Mouse (Mus musculus) G1E (cell line): ENCODE measurements around the gene Alad. TPM values are rescaled to one million over a fixed set of nuclear protein-coding genes. Genes with fewer than 3 reads are reported as not detected.

Source experiments
- ATAC-seq: 2 replicates; pipeline ENCODE4 v1.8.0; 2016; ENCODE audit warnings: mild to moderate bottlenecking; ENCODE audit not compliant: insufficient number of reproducible peaks, poor library complexity, low FRiP score, severe bottlenecking; ENCODE audit errors: extremely low read depth
- DNase-seq: peaks from one replicate; pipeline ENCODE4 v3.0.0; 2012; ENCODE audit warnings: low spot score
- H3K27me3 ChIP-seq: 2 replicates; pipeline ENCODE4 v1.6.1; 2012; ENCODE audit warnings: mild to moderate bottlenecking, low read length, inconsistent platforms; ENCODE audit not compliant: insufficient read depth
- H3K36me3 ChIP-seq: replicated peaks from 2 replicates; pipeline ENCODE3; 2012; ENCODE audit warnings: mild to moderate bottlenecking, inconsistent platforms
- H3K4me1 ChIP-seq: 2 replicates; pipeline ENCODE4 v1.6.1; 2012; ENCODE audit warnings: low read depth, low read length, inconsistent platforms, mixed read lengths; ENCODE audit not compliant: insufficient read depth
- H3K4me3 ChIP-seq: 2 replicates; pipeline ENCODE4 v1.5.1; 2012; ENCODE audit warnings: low read depth, mild to moderate bottlenecking, inconsistent platforms, low read length, moderate library complexity, mixed read lengths
- H3K9me3 ChIP-seq: replicated peaks from 2 replicates; pipeline ENCODE4 v1.6.1; 2012; ENCODE audit warnings: inconsistent platforms
- CTCF ChIP-seq: IDR thresholded peaks from 2 replicates; pipeline ENCODE4 v1.5.1; 2012; ENCODE audit warnings: low read depth, low read length, inconsistent platforms, mixed read lengths
- GATA1 ChIP-seq: IDR thresholded peaks from 2 replicates; pipeline ENCODE4 v1.6.1; 2012; ENCODE audit warnings: borderline replicate concordance, low read length, inconsistent platforms, mixed read lengths
- GATA2 ChIP-seq: IDR thresholded peaks from 2 replicates; pipeline ENCODE4 v1.6.1; 2012; ENCODE audit warnings: low read depth, low read length, inconsistent platforms, borderline replicate concordance
- POLR2AphosphoS5 ChIP-seq: IDR thresholded peaks from 2 replicates; pipeline ENCODE4 v1.6.1; 2012; ENCODE audit warnings: low read depth, low read length, inconsistent platforms; ENCODE audit not compliant: insufficient replicate concordance
- TAL1 ChIP-seq: conservative IDR thresholded peaks from 2 replicates; pipeline ENCODE4 v1.6.1; 2012; ENCODE audit warnings: low read depth, low read length, inconsistent platforms, mixed read lengths
- polyA plus RNA-seq: library from polyadenylated mRNA; stranded (reverse); fragments of >175 nt; gene quantifications from 2 replicates; pipeline ENCODE4 v1.2.3, GENCODE M21; 2012
- total RNA-seq, 2 experiments: library from RNA; stranded (forward) in 1 of 2; stranded (reverse) in 1 of 2; fragments of 200-1000 nt in 1 of 2; fragments of >200 nt in 1 of 2; fragmentation: Nextera tagmentation in 1 of 2; gene quantifications; 2 replicates each; pipeline ENCODE4 v1.2.3; 2014 to 2017

Alad gene
- total RNA-seq (2014; fragmentation: Nextera tagmentation) (81.6 and 123 TPM in 2 replicates), total RNA-seq (2017) (49.4 and 53.1 TPM in 2 replicates), polyA plus RNA-seq (196 and 200 TPM in 2 replicates)

DNA sequence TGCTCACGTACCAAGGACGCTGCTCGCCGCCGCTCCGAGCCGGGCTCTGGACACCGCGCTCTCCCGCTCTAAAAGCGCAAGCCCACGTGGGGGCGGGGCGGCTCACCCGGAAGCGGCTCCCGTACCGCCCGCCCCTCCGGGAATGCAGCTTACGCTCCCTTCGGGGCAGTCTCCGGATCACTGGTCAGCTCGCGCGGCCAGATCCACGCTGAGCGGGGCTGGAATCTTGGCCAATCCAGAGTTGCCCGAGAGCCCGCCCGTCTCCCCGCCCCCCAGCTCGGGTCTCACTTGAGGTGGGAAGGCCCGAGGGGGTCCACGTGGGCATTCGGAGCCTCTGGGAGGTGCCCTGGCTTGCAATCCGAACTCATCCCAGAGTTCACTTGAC lies at the start of gene Alad:
Gene Alad (minus strand): TSS at position 70 of the 385 bp plus-strand sequence.
- no peaks in the 10 kb centered on the region for H3K9me3 ChIP-seq
- H3K4me3 ChIP-seq: peak within 1 kb of the TSS; percentile 77
- ATAC-seq (peak; percentile 10), DNase-seq (peak; percentile 90)
- H3K27me3 ChIP-seq: no peaks in the 10 kb centered on the region
- peaks cover 83% of the 10 kb centered on the region for H3K4me1 ChIP-seq
- no peak for TF ChIP-seq TAL1
- TF ChIP-seq POLR2AphosphoS5: no peak
- TF ChIP-seq GATA2: no peak
- TF ChIP-seq CTCF: no peak
- no peak for TF ChIP-seq GATA1
- H3K36me3 ChIP-seq: peaks cover 47% of the 10 kb centered on the region

DNA sequence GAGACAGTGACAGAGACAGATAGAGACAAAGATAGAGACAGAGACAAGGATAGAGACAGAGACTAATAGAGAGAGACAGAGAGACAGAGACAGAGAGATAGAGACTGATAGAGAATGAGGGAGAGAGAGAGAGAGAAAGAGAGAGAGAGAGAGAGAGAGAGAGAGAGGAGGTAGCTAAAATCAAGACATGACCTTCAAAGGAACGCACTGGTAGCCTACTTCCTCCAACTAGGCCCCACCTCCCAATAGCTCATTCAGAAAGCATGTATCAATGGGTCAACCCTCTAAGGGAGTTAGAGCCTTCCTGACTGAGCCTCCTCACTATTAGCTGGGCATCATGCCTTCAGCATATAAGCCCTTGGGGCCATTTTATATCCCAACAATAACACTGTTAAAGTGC lies 48.6 kb upstream of the Alad start:
- TF ChIP-seq POLR2AphosphoS5: no peak
- H3K4me3 ChIP-seq: no peak overlapping the region
- H3K9me3 ChIP-seq: no peaks in the 10 kb centered on the region
- ATAC-seq (no peak), DNase-seq (no peak)
- H3K27me3 ChIP-seq: no peaks in the 10 kb centered on the region
- no peaks in the 10 kb centered on the region for H3K4me1 ChIP-seq
- H3K36me3 ChIP-seq: no peaks in the 10 kb centered on the region

DNA sequence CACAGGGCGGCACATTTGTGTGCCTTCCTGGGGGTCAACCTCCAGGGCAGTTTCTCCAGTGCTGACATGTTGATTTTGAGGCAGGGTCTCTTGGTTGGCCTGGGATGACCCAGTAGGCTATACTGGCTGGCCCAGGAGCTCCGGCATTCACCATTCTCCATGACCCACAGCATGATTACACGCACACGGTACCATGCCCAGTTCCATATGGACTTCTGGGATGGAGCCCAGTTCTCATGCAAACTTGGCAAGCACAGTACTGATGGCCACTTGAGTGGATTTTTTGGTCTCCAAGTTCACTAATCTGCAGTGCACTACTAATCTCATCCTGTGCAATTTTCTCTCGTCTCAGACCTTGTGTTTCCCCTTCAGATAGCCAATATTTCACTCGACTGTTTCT lies 48.0 kb upstream of the Alad start:
- no peak for ATAC-seq
- TF ChIP-seq CTCF (no peak), TAL1 (no peak), POLR2AphosphoS5 (no peak), GATA2 (no peak), GATA1 (no peak)
- H3K4me3 ChIP-seq: no peak overlapping the region
- peaks cover 3% of the 10 kb centered on the region; the same call in 1 of the 2 replicates for H3K27me3 ChIP-seq
- H3K4me1 ChIP-seq: no peaks in the 10 kb centered on the region
- DNase-seq: no peak
- H3K9me3 ChIP-seq: no peaks in the 10 kb centered on the region
- no peaks in the 10 kb centered on the region for H3K36me3 ChIP-seq

GRCm38 (mm10) chr4:62566530-62566929 lies 46.8 kb upstream of the Alad start:
- Histone ChIP-seq H3K36me3 (no peaks in the 10 kb centered on the region), H3K9me3 (no peaks in the 10 kb centered on the region), H3K4me3 (no peak overlapping the region), H3K27me3 (peaks cover 3% of the 10 kb centered on the region; the same call in 1 of the 2 replicates), H3K4me1 (no peaks in the 10 kb centered on the region)
- ATAC-seq: no peak
- TF ChIP-seq CTCF (no peak), TAL1 (no peak)
- DNase-seq: no peak

DNA sequence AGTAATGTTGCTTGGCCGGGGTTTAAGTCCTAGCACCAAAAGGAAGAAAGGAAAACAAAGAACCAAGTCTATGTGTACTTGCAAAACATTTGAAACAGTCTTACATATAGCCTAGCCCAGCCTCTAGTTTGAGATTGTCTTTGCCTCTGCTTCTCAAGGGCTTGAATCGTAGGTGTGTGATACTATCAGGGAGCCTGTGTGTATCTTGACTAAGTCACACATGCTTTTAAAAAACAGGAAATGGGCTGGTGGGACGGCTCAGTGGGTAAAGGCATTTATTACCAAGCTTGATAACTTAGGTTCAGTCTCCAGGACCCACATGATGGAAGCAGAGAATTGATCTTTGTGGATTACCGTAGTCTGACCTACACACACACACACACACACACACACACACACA lies 42.3 kb upstream of the Alad start:
- Histone ChIP-seq H3K9me3 (no peaks in the 10 kb centered on the region), H3K36me3 (no peaks in the 10 kb centered on the region), H3K27me3 (peaks cover 3% of the 10 kb centered on the region; the same call in 1 of the 2 replicates), H3K4me1 (no peaks in the 10 kb centered on the region), H3K4me3 (no peak overlapping the region)
- no peak for TF ChIP-seq POLR2AphosphoS5
- no peak for TF ChIP-seq CTCF
- no peak for TF ChIP-seq TAL1
- no peak for TF ChIP-seq GATA1
- TF ChIP-seq GATA2: no peak
- no peak for DNase-seq
- ATAC-seq: no peak

GRCm38 (mm10) chr4:62561630-62562001 lies 41.9 kb upstream of the Alad start:
- peaks cover 3% of the 10 kb centered on the region; the same call in 1 of the 2 replicates for H3K27me3 ChIP-seq
- DNase-seq (no peak), ATAC-seq (no peak)
- no peak overlapping the region for H3K4me3 ChIP-seq
- H3K4me1 ChIP-seq: no peaks in the 10 kb centered on the region
- no peaks in the 10 kb centered on the region for H3K9me3 ChIP-seq
- no peaks in the 10 kb centered on the region for H3K36me3 ChIP-seq
- TF ChIP-seq POLR2AphosphoS5 (no peak), TAL1 (no peak), GATA2 (no peak), CTCF (no peak), GATA1 (no peak)

GRCm38 (mm10) chr4:62560963-62561629 lies 41.4 kb upstream of the Alad start:
- no peak for TF ChIP-seq POLR2AphosphoS5
- TF ChIP-seq GATA1: no peak
- no peak for TF ChIP-seq TAL1
- no peak for TF ChIP-seq GATA2
- no peak; the same call in 1 of the 2 replicates for TF ChIP-seq CTCF
- no peaks in the 10 kb centered on the region for H3K9me3 ChIP-seq
- peaks cover 3% of the 10 kb centered on the region; the same call in 1 of the 2 replicates for H3K27me3 ChIP-seq
- H3K4me3 ChIP-seq: no peak overlapping the region
- ATAC-seq (peak; percentile 57; the same call in 1 of the 2 replicates), DNase-seq (peak; percentile 22)
- no peaks in the 10 kb centered on the region for H3K36me3 ChIP-seq
- H3K4me1 ChIP-seq: no peaks in the 10 kb centered on the region
